Mouse (Mus musculus): ENCODE measurements at regions not wholly inside any gene's neighbourhood (a gene's known extent, or its start where the extent isn't known, plus 50 kb on each side); places are given as distances from the start of the nearest gene placed in this dataset.
"Not testable (repeated sequence)": the region's sequence is repeated elsewhere in the genome, so short reads cannot be mapped to it uniquely, and the experiment has no call there.

DNA sequence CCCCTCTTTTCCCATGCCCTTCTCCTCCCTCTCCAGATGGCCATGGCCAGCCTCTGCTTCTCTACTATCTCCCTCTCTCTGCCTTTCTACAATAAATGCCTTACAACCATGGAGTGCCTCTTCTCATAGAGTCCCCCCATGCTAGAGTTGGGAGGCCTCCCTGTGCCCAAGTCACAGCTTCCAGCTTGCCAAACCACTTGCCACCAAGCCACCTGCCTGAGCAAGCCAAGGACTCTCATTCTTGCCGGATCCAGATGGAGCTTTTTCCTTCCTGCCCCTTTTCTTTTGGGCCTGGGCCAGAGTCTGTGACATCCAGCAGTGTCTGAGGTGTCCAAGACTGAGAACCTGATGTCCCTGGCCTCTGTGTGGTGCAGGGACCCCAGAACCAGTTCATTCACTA is 367.4 kb upstream of the Arhgap42 start:
- no peak for DNase-seq (ENCODE audit: low read depth)

DNA sequence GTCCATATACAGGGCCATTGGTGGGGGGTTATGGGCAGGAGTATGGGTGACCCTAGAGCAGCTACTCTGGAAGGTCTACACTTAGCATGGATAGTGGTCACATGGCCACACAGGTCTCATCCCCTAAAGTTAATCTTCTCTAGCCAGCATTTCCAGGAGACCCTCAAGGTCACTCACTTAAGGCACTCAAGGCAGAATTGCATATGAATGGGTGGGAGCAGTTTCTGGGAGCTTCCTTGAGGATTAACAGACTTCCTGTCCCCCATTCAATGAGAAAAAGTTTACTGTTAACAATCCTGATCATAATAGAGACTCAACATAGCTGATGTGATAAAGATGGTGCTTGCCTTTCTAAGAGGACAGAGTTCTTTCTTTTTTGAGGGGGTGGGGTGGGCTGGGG is 352.4 kb upstream of the Arhgap42 start:
- no peak for DNase-seq (ENCODE audit: low read depth)

- no peak for DNase-seq (ENCODE audit: low read depth)
Measured at GRCm38 (mm10) chr9:9583011-9583605, 344.2 kb upstream of the Arhgap42 start.

- no peak for DNase-seq (ENCODE audit: low read depth)
Measured at GRCm38 (mm10) chr9:9582301-9583010, 343.6 kb upstream of the Arhgap42 start.

- DNase-seq (ENCODE audit: low read depth) = no peak
Measured at GRCm38 (mm10) chr9:9568040-9568649, 329.2 kb upstream of the Arhgap42 start.

GRCm38 (mm10) chr9:9564551-9564950 is 325.6 kb upstream of the Arhgap42 start:
- DNase-seq (ENCODE audit: low read depth) = no peak

- no peak for DNase-seq (ENCODE audit: low read depth)
Measured at GRCm38 (mm10) chr9:9548657-9549056, 309.8 kb upstream of the Arhgap42 start.

GRCm38 (mm10) chr9:9547570-9547969 is 308.7 kb upstream of the Arhgap42 start:
- no peak for DNase-seq (ENCODE audit: low read depth)

DNA sequence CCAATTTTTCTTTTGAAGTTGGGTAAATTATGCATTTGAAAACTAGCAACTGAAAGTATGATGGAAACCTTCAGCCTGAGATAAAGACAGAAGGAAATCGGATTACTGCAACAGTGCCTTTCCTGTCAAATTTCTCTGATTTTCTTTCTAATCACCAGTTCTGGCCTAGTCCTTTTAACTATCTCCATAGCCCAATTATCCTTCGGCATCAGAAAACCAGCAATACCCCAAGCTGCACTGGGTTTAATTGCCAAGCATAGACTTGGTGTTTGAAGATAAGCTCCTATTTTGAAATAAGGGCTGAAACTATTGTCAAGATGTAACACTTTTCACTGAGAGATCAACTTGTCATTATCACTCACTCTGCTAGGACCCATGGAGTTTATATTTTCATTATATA is 308.2 kb upstream of the Arhgap42 start:
- DNase-seq (ENCODE audit: low read depth) = no peak

- no peak for DNase-seq (ENCODE audit: low read depth)
Measured at GRCm38 (mm10) chr9:9500345-9500744, 261.4 kb upstream of the Arhgap42 start.

GRCm38 (mm10) chr9:9493594-9494182 is 254.8 kb upstream of the Arhgap42 start:
- DNase-seq (ENCODE audit: low read depth) = no peak

- DNase-seq (ENCODE audit: low read depth) = no peak
Measured at GRCm38 (mm10) chr9:9477145-9477544, 238.2 kb upstream of the Arhgap42 start.

GRCm38 (mm10) chr9:9475009-9475744 is 236.3 kb upstream of the Arhgap42 start:
- no peak for DNase-seq (ENCODE audit: low read depth)

- no peak for DNase-seq (ENCODE audit: low read depth)
Measured at GRCm38 (mm10) chr9:9444213-9444612, 205.3 kb upstream of the Arhgap42 start.

GRCm38 (mm10) chr9:9420326-9420725 is 181.4 kb upstream of the Arhgap42 start:
- no peak for DNase-seq (ENCODE audit: low read depth)

DNA sequence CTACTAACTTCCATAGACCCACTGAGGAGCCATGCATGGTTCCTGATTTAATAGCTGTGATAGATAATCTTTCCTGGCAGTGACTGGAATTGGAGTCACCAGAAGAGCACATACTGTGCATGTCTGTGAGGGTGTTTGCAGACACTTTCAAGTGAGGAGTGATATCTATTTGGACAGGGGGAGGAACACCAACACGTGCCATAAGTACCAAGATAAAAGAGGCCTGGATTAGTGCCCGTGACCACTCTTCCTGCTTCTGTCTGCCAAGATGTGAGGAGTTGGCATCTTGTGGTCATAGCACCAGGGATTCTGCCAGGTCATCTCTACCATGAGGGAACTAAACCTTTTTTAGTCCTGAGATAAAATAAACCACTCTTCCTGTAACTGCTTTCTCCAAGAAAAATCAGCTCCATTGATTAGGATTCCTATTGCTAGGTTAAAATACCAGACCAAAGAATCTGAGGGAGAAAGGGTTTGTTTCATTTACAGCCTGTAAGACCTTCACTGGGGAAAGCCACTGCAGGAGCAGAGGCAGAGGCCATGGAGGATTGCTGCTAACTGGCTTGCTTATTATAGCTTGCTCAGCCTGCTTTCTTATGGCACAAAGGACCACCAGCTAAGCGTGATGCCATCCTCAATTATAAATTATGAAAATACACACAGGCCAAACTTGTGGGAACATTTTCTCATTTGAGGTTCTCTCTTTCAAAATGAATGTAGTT is 173.7 kb upstream of the Arhgap42 start:
- DNase-seq (ENCODE audit: low read depth) = no peak

DNA sequence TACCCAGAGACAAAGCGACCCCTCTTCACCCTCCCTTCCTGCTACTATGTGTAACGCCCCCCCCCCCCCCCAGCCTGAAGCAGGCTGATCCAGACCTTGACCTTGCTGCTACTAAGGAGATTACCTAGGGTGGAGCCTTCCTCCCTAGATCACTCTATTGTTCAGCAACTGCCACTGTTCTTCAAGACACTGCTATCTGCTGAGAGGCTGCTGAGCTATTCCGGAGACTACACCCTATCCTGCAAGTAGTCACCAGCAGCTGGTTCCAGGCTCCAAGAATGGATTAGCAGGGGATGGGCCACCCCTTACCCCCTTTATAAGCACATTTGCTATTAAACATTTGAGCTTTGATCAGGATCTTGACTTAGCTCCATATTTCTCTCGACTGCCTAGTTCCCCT is 155.3 kb upstream of the Arhgap42 start:
- DNase-seq (ENCODE audit: low read depth) = not testable (repeated sequence)

GRCm38 (mm10) chr9:9376650-9377189 is 137.8 kb upstream of the Arhgap42 start:
- DNase-seq (ENCODE audit: low read depth) = no peak

- DNase-seq (ENCODE audit: low read depth) = peak; percentile 27
Measured at GRCm38 (mm10) chr9:9375304-9375904, 136.5 kb upstream of the Arhgap42 start.

DNA sequence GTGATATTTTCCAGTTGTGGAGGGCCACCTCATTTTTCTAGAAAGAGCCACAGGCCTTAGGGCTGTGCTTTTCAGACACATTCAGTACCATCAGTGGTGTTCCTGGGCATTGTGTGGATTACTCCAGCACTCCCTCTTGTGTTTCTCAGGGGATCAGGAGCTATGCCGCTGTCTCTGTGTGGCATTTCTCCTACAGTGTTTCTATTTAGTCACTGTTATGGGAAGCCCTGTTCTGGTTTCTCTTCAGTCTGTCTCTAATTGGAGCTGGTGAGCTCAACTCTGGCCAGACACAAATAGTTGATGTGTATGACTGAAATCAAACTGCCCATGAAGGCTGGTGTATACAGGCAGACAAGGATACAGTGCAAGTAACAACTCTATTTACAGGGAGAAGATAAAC is 133.7 kb upstream of the Arhgap42 start:
- no peak for DNase-seq (ENCODE audit: low read depth)

- no peak for DNase-seq (ENCODE audit: low read depth)
Measured at GRCm38 (mm10) chr9:9368731-9369130, 129.8 kb upstream of the Arhgap42 start.
